Mouse (Mus musculus) frontal cortex, postnatal 36 days (tissue): ENCODE data around the gene Hsh2d.
A peak's percentile ranks its signal among the peaks of the same experiment; 100 is the strongest.

Source experiments
- DNase-seq, 2 experiments: peaks; one replicate each; pipeline ENCODE4 v3.0.0; 2022; ENCODE audit warnings: low spot score in 2 of 2

The Hsh2d gene

DNA sequence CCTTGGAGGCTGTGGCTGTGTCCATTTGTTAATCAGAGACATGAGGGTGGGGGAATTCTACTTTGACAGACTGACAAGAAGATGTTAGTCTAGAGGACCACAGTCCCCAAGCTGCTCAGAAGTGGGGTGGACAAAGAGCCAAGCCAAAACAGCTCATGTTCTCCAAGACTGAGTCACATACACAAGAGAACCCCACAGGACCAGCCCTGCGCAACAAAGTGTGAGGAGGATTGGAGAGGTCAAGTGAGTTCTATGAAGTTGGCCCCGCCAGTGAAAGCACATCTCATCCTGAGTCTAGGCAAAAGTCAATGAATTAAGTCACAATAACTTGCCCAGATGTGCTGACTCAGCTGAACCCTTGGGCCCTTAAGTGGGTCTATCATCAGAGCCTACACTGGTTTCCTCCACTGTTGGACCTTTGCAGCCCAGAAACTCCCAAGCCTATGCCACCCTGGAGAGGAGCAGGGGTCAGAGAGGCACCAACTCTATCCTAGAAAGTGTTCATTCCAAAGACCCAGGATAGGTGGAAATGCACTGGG is 1.6 kb upstream of the Hsh2d start:
- no peak for DNase-seq

DNA sequence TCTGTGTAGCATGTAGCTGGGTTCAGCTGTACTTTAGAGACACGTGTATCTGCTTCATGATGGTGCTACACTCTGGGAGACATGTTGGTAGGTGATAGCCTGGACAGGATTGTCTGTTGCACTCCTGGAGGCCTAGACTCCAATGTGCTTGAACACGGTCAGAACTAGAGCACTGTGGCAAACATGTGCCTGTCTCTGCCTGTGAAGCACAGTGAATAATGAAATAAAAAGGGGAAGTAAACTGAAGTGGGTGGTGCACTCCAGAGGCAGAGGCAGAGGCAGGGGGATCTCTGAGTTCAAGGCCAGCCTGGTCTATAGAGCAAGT is 739 bp downstream of the Hsh2d start:
- no peak for DNase-seq

DNA sequence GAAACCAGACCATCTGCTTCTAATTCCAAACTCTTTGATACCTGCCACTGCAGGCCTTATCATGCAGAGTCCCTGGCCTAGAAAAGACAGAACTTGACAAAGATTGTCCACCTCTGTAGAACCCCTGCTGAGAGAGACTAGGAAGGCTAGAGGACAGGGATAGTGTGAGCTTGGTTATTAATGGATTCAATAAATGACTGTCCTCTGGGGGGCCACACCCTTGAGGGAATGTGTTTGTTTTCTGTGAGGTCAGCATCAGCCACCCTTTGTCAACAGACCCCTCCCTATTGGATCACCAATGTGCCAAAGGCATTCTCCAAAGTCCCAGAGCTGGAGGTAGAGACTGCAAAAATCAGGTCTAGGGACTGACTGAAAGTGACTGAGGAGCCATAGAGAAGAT is 2.6 kb downstream of the Hsh2d start:
- DNase-seq, result no peak

DNA sequence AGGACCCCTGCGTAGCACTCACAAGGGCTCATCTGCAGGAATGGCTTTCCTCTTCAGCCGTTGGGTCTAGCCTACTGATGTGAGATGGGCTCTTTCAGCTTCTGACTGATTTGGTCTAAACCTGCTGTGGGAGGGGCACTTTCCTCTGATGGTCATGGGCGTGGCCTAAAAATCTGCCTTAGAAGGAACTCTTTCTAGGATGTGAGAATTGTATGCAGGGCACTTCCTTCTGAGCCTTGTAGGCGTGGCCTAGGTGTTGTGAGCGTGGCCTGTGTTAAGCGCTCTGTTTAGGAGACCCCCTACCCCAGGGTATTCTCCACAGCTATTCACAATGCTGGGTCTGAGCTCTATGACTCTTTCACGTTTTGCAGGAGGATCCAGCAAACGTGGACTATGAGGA is 8.6 kb downstream of the Hsh2d start:
- DNase-seq, result no peak

DNA sequence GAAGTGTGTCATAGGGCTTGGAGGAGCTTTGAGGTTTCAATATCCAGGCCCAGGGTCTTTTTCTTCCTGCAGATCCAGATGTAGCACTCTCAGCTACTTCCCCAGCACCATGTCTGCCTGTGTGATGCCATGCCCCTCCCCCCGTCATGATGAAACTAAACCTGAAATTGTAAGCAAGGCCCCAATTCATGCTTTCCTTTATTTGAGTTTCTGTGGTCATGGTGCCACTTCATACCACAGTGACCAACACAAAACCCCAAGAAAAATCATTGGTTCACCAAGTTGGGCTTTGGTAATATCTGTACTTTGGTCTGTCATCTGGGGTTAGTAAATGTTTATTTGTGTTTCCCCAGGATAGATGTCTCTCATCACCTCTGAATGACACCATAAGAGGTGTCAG is 19.1 kb downstream of the Hsh2d start:
- no peak for DNase-seq

DNA sequence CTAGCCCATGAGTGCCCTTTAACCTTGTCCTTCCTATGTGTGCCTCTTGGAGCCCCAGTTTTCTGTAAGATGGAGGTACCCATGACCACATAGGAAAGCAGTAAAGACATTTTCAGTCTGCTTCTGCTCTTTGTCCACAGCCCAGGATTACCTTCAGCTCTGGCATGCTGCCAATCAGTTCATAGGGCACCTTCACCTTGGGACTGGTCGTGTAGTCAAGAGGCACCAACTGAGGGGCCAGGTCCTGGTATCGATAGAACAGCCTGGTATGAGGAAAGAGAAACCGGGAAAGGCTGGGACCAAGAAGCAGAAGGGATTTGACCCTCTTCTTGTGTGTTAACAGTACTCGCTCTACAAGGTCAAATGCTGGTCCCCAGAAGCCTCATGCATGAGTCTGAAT is 20.8 kb downstream of the Hsh2d start:
- no peak for DNase-seq

DNA sequence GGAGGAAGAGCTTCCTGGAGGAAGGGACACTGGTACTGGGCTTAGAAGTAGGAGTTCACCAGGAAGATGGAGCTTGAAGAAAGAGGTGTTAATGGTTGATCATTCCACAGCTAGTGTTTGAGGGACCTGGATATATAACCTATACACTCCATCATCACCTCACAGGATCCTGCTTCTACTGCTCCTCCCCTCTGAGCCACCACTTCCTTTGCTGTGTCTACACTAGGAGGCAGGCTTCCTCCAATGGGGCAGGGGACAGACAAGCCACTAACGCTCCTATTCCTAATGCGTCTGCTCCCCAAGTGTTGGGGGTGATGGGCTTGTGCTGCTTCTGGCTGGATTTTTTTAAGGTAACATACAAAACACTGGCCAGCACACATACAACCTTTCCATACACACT is 21.3 kb downstream of the Hsh2d start:
- DNase-seq, result no peak

DNA sequence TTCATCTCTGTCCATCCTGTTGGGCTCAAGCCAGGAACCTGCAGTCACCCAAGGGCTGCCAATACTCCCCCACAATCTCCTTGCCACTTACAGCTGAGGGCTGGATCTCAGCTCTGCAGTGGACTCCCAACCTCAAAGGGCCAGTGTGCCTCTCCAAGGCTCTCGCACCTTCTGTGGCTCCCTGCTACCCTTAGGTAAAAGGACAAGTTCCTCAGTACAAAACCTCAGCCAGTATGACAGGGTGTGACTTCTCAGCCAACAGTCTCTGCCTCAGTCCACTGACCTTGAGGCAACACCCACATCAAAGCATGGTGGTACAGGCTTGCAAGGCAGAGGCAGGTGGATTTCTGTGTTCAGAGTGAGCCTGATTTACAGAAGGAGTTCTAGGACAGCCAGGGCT is 22.4 kb downstream of the Hsh2d start:
- no peak for DNase-seq

DNA sequence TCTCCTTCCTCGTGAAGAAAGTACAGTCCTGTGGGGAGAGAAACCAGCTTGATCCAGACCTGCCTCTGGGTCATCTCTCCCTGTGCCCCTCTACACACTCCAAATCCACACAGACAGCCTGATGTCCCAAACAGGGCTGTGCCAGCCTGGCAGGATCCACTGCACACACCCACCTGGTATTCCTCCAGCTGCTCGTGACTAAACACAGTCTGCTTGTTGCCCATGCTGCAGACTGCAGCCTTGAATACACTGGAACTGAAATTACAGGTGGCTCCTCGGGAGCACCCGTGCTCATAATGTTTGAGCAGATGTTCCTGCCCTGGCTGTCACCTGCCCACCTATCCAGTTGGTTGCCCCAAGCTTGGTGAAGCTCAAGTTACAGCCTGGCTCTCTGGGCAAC is 23.3 kb downstream of the Hsh2d start, which contains the start of gene Cib3:
TSS of gene Cib3 (minus strand) at position 87 of the 400 bp plus-strand sequence.
- DNase-seq, result peak; percentile 7 to 20

DNA sequence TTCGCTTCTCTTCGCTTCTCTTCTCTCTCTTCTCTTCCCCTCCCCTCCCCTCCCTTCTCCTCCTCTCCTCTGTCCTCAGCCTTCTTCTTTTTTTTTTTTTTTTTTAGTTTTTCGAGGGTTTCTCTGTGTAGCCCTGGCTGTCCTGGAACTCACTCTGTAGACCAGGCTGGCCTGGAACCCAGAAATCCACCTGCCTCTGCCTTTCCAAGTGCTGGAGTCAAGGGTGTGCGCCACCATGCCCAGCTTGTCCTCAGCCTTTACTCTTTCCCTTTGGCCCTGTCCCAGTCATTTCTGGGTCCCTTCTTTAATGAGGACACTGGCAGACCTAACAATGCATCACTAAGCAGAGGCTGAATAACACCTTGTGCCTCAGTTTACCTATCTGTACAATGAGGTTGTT is 24.1 kb downstream of the Hsh2d start, which contains the start of gene Gm11034:
TSS of gene Gm11034 (minus strand) at position 101 of the 400 bp plus-strand sequence.
- no peak for DNase-seq

DNA sequence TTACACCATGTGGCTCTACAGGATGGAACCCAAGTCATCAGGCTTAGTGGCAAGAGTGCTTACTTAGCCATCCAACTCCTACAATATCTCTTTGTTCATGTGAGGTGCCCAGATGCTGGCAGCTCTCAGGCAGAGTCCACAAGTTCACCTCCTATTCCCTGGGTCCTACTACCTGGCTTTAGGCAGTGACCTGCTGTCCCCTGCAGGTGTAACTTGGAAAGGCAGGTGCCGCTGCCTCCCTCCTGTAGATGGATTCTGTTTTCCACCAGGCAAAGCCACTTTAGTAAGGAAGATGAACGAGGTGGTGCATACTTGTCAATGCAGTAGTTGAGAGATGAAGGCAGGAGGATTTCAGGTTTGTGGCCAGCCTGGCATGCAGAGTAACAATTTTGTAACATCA is 25.6 kb downstream of the Hsh2d start:
- DNase-seq, result no peak

DNA sequence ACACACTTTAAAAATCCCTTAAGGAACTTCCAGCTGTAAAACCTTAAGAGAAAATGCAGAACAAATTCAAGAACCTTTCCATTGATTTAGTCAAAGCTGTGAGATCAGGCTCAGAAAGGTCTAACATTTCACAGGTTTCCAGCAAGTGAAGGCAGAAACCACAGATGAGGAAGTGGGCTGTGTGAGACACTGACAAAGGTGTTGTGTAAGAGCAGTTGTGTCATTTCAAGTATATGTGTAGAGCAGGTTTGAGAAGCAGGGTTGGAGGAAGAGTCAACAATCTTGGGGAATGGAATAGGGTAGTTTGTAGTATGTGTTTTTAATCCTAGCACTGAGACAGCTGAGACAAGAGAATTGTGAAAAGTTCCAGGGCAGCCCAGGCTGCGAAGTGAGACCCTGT is 26.4 kb downstream of the Hsh2d start:
- DNase-seq, result no peak

DNA sequence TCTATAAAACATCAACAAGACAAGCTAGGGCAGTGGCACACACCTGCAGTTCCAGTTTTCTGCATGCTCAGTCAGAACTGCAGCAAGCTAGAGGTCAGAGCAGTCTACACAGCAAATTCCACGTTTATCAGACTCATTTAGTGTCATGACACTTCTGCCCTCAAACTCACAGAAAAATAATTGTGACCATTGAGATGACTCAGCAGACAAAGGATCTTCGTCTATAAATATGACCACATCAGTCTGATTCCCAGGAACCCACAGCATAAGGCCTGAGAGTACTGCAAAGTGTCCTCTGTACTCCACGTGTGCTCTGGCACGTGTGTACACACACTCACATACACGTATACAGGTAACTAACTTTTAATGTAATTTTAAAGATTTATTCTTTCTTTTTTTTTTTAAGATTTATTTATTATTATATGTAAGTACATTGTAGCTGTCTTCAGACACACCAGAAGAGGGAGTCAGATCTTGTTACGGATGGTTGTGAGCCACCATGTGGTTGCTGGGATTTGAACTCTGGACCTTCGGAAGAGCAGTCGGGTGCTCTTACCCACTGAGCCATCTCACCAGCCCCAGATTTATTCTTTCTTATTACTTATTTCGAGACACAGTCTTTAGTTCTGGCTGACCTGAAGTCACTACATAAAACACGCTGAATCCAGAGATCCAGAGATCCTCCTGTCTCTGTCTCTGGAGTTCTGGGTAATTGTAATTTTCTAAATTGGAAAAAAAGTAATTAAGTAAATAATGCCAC is 29.5 kb downstream of the Hsh2d start:
- DNase-seq, result no peak

DNA sequence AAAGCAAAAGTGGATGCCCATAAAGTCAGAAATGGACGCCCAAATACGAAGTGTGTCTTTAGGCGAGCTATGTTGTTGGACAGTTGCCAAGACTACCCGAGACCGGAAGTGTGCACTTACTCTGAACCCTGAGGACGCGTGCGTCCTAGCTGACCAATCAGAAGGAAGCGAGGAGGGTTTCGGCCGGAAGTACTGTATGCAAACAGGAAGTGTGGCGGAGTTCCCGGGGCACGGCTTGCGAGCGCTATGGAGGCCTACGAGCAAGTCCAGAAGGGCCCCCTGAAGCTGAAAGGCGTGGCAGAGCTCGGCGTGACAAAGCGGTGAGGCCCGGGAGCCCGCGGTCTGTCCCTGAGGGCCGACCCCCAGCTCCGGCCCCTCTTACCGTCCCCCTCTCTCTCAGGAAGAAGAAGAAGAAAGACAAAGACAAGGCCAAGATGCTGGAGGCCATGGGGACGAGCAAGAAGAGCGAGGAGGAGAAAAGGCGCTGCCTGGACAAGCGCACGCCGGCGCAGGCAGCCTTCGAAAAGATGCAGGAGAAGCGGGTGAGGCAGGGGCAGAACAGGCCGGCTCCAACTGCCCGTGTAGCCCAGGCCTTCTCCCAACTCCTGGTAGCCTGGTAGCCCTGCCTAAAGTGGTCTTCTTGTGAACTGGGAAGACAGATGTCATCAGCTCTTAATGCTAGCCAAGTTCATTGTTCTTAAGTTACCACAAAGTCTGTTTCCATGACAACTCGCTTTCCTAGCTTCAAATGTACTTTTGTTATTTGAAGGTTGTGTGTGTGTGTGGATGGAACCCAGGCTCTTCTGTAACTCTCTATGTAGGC is 30.3 kb downstream of the Hsh2d start, which contains the start of gene Fam32a:
TSS of gene Fam32a (plus strand) at position 190 of the 823 bp plus-strand sequence.
- DNase-seq, result peak; percentile 83 to 90

DNA sequence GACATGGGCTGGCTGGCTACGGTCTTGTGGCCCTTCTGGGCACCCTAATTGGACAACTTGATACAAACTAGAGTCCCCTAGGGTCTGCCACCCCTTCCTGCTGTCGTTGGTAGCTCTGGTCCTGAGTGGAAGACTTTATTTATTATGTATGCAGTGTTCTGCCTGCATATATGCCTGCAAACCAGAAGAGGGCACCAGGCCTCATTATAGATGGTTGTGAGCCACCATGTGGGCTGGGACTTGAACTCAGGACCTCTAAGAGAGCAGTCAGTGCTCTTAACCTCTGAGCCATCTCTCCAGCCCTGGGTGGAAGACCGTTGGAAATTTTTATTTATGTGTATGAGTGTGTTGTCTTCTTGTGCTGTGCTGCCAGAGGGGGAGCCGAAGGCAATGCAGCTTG is 31.3 kb downstream of the Hsh2d start:
- DNase-seq, result no peak

DNA sequence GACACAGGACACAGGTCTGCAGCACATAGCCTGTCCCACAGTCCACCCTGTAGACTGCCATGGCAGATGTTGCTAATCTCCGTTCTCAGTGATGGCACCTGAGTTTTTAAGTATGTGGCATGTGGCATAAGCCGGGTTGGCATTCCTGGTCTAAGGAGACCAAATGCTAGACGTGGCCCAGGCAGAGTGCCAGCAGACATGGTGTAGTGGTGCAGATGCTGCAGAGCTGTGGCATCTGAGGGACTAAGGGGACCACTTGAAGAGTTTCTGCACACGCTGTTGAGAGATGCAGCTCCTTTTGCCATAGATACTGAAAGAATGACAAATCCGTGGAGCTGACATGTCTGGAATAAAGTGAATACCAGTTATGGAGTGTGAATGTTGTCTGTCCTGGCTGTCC is 33.2 kb downstream of the Hsh2d start:
- no peak for DNase-seq

DNA sequence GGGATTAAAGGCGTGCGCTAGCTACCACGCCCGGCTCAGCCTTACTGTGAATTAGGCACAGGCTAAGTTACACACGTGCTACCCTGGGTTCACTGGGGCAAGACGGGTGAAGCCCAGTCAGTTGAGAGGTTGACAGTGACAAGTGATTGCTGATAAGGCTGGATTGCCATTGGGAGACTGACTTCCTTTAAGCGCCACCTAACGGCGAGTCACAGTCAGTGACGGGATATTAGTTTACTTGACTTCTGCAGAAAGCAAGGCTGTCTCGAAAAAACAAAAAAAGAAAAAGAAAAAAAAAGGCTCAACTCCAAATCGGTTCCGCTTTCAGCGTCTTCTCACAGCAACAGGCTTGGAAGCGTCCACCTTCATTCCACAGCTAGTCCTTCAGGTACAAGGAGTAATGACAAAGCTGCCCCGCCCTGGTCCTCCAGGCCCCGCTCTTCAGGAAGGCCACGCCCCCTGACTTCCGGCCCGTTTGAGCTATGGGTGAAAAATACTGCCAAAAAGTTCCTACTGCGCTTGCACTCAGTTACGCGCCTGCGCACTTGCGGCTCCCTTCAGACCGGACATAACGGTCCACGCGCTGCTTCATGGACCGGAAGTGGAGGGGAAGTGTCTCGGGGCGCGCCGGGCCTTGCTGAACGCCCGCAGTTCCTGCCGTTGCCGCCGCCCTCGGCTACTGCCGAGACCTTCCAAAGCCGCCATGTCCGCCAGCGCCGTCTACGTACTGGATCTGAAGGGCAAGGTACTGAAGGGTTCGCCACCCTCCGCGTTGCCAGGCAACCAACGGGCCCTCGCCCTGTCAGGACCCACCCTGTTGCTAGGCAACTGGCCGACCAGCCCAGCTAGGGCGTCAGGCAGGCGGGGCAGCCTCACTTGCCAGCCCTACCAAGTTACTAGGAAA is 50.3 kb downstream of the Hsh2d start, which contains the start of gene Ap1m1:
TSS of gene Ap1m1 (plus strand) at position 520 of the 904 bp plus-strand sequence.
- peak; percentile 98 for DNase-seq

DNA sequence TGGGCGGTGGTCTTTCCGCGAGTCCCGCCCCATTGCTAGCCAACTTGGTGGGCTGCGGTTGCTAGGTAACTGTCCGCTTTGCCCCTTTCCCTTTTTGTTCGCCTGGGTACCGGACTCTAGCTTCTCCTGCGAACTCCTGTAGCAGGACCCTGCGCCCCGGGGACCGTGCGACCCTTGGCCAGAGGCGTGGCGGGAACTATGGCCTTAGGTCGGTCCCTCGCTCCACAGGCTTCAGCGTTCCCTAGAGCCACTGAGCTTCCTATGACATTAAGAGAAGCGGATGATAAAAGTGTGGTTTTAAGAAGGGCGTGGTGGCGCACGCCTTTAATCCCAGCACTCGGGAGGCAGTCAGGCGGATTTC is 50.9 kb downstream of the Hsh2d start:
- no peak for DNase-seq

DNA sequence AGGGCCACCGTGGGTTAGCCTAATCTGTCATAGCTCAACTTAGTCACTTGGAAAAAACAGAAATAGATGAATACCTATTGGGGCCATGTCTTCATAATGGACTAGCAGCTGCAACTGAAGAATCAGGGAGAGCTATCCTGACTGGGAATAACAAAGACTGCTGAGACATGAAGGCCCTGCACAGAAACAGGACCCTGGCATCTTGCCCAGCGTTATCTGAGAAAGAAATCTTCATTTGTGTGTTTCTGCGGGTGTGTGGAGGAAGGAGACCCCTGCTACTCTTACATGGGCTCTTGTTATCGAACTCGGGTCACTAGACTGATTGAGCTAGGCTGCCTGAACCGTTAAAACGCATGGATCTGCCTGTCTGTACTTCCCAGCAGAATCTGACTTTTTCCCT is 51.5 kb downstream of the Hsh2d start:
- DNase-seq, result no peak

DNA sequence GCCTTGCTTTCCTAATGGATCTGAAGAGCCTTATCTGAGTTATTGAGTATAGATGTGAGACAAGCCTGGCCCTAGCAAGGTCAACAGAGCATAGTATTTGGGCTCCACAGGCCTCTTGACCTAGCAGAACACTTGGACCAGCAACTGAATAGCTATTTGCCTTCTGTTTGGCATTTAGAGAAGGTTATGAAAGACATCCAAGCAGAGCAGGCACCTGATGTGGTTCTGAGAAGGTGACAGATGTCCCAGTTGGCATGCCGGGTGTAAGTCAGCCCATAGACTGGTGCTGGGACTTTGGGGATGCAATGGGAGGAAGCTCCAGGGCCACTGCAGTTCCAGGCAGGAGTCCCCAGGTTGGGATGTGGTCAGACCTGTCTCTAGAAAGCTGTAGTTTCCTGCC is 52.8 kb downstream of the Hsh2d start:
- DNase-seq, result no peak

DNA sequence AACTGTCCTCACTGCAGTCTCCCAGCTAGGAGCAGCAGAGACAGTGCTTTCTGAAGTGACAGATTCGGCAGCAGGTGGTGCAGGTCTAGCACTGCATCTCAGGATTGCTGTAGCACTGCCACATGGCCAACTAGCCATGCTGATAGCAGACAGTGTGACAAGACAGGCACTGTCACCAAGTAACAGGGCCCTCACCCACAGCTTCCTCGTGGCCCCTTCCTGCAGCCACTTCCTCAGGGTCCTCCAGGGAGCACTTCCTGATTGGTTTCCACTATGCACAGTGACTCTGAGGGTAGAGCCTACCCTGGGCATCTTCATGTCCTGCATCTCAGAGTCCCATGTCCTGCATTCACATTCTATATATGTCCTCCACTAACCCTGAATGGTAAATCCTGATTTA is 55.2 kb downstream of the Hsh2d start:
- DNase-seq, result no peak
